Mouse (Mus musculus) myocyte (in vitro differentiated cells): ENCODE measurements around the gene Ttc36. TPM values are rescaled to one million over a fixed set of nuclear protein-coding genes. Genes with fewer than 3 reads are reported as not detected.

ENCODE experiments used
- H3K27me3 ChIP-seq: one replicate; pipeline ENCODE4 v1.6.1; 2011; ENCODE audit not compliant: control insufficient read depth, insufficient read depth, insufficient read length
- H3K36me3 ChIP-seq: one replicate; pipeline ENCODE4 v1.6.1; 2011; ENCODE audit not compliant: control insufficient read depth, insufficient read depth
- H3K4me2 ChIP-seq: one replicate; pipeline ENCODE4 v1.6.1; 2011; ENCODE audit warnings: low read depth, control low read depth
- H3K4me3 ChIP-seq: one replicate; pipeline ENCODE4 v1.5.1; 2011; ENCODE audit warnings: mild to moderate bottlenecking, control low read depth, moderate library complexity
- H3K79me2 ChIP-seq: one replicate; pipeline ENCODE4 v1.6.1; 2011; ENCODE audit not compliant: control insufficient read depth, insufficient read depth
- H3ac ChIP-seq: one replicate; pipeline ENCODE4 v1.6.1; 2011; ENCODE audit not compliant: control insufficient read depth, insufficient read length
- CEBPB ChIP-seq: IDR thresholded peaks from 2 replicates; pipeline ENCODE4 v1.6.1; 2011; ENCODE audit warnings: mild to moderate bottlenecking, moderate library complexity; ENCODE audit not compliant: poor library complexity, insufficient read depth, severe bottlenecking
- E2F4 ChIP-seq: IDR thresholded peaks from one replicate; pipeline ENCODE4 v1.6.1; 2011; ENCODE audit warnings: mild to moderate bottlenecking, control low read depth, moderate library complexity; ENCODE audit not compliant: insufficient read depth
- MAX ChIP-seq: IDR thresholded peaks from one replicate; pipeline ENCODE4 v1.6.1; 2011; ENCODE audit warnings: low read depth, mild to moderate bottlenecking, control low read depth
- MYOD1 ChIP-seq, 3 experiments: IDR thresholded peaks; one replicate each; pipeline ENCODE4 v1.6.1; 2011; ENCODE audit warnings: control low read depth in 2 of 3, low read depth in 2 of 3, mild to moderate bottlenecking in 2 of 3, moderate library complexity in 1 of 3; ENCODE audit not compliant: insufficient read length in 2 of 3, control insufficient read depth in 1 of 3
- MYOG ChIP-seq, 3 experiments: IDR thresholded peaks; one replicate each; pipeline ENCODE4 v1.6.1; 2011; ENCODE audit warnings: control low read depth in 2 of 3, low read depth in 2 of 3, mild to moderate bottlenecking in 2 of 3; ENCODE audit not compliant: insufficient read length in 2 of 3, control insufficient read depth in 1 of 3, insufficient read depth in 1 of 3
- POLR2A ChIP-seq: IDR thresholded peaks from one replicate; pipeline ENCODE4 v1.6.1; 2011; ENCODE audit warnings: low read depth, mild to moderate bottlenecking, control low read depth, moderate library complexity; ENCODE audit not compliant: insufficient read length
- POLR2AphosphoS2 ChIP-seq: IDR thresholded peaks from one replicate; pipeline ENCODE4 v1.6.1; 2011; ENCODE audit warnings: low read depth, control low read depth; ENCODE audit not compliant: insufficient read length
- REST ChIP-seq: IDR thresholded peaks from one replicate; pipeline ENCODE4 v1.6.1; 2011; ENCODE audit warnings: mild to moderate bottlenecking, control low read depth, moderate library complexity; ENCODE audit not compliant: insufficient read depth, insufficient read length
- SRF ChIP-seq: IDR thresholded peaks from one replicate; pipeline ENCODE4 v1.6.1; 2011; ENCODE audit warnings: low read depth; ENCODE audit not compliant: control insufficient read depth, insufficient read length
- TCF12 ChIP-seq: IDR thresholded peaks from one replicate; pipeline ENCODE4 v1.6.1; 2011; ENCODE audit warnings: mild to moderate bottlenecking, control low read depth; ENCODE audit not compliant: poor library complexity, insufficient read depth, severe bottlenecking
- TCF3 ChIP-seq: IDR thresholded peaks from one replicate; pipeline ENCODE4 v1.6.1; 2011; ENCODE audit warnings: low read depth, control low read depth; ENCODE audit not compliant: insufficient read length
- USF1 ChIP-seq: IDR thresholded peaks from one replicate; pipeline ENCODE4 v1.6.1; 2011; ENCODE audit warnings: low read depth, mild to moderate bottlenecking, control low read depth, moderate library complexity
- polyA plus RNA-seq: library from polyadenylated mRNA; unstranded; fragments of >200 nt; fragmentation: generic; extraction: Trizol; gene quantifications from one replicate; pipeline ENCODE4 v1.2.1, GENCODE M21; 2012; ENCODE audit warnings: missing spikeins

The Ttc36 gene
- polyA plus RNA-seq, 1 experiment: 0.12 TPM

DNA sequence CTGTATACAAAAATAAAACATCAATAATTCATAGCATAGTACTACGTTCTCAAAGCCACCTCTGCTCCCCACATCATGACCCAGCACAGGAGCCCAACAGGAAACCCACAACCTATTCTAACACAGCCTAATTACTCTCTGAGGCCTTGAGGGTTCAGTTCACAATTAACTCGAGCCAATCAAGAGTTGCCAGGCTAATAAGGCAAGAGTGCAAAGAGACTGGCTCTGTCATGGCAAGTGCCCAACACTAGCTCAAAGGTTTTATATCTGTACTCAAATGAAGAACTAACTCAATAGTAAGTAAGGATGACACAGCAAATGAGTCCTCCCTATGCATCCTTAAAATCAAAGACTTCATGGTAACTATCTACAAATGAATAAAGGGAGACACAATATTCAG is 27.6 kb upstream of the Ttc36 start:
- TF ChIP-seq REST (no peak), MYOD1 (IDR thresholded peaks at IDR 0.05; ENCODE audit: control insufficient read depth in 1 of 3, insufficient read length in 2 of 3, low read depth in 2 of 3) (no peak), SRF (no peak), TCF12 (no peak), E2F4 (no peak)
- no peaks in the 10 kb centered on the region for H3K79me2 ChIP-seq
- H3K4me3 ChIP-seq: no peak overlapping the region
- H3K4me2 ChIP-seq: no peak overlapping the region
- H3K36me3 ChIP-seq: peaks cover 65% of the 10 kb centered on the region
- no peaks in the 10 kb centered on the region for H3K27me3 ChIP-seq
- no peak overlapping the region for H3ac ChIP-seq

DNA sequence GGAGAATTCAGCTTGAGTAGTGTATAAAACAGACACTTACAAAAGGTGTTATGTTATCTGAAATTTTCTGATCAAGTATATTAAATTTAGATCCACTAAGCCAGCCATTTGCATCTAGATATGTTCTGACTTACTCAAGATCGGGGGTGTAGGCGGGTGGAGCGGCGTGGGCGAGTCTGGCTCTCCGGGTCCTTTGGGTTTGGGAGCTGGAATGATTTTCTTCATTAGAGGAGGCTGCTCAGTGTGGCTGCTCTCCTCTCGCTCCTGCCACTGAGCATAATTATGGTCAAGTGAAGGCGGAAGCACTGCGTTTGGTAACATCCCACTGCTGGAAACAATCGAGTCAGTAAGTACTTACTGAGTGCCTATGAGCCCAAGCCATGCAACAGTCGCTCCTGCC is 26.1 kb upstream of the Ttc36 start:
- no peaks in the 10 kb centered on the region for H3K27me3 ChIP-seq
- no peak for TF ChIP-seq TCF12

DNA sequence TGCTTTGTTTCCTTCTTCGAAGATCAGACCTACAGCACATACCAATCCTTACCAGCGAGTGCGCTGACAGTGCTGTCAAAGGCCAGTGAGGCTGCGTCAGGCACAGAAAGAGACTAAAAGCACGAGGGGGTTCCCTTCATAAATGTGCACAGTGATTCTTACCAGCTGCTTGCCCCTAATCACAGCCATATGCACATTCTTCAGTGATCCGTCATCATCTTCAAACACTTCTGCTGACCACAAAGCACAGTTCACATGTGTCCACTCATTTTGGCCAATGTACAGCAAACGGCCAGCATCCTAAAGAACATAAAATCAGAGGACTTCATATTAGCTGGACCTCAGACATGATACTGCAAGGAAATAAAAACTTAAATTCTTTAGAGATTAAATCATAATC is 23.8 kb upstream of the Ttc36 start:
- TF ChIP-seq MYOD1 (IDR thresholded peaks at IDR 0.05; ENCODE audit: control insufficient read depth in 1 of 3, insufficient read length in 2 of 3, low read depth in 2 of 3) (peak in 1 of 3 experiments; percentile 22), E2F4 (no peak)
- Histone ChIP-seq H3K4me3 (no peak overlapping the region), H3K4me2 (no peak overlapping the region), H3K79me2 (no peaks in the 10 kb centered on the region), H3K27me3 (no peaks in the 10 kb centered on the region), H3ac (no peak overlapping the region), H3K36me3 (peaks cover 73% of the 10 kb centered on the region)

More for the DNA sequence above, 26.1 kb upstream of the Ttc36 start:
- Histone ChIP-seq H3ac (no peak overlapping the region), H3K79me2 (no peaks in the 10 kb centered on the region), H3K4me2 (no peak overlapping the region), H3K36me3 (peaks cover 74% of the 10 kb centered on the region), H3K4me3 (no peak overlapping the region)

DNA sequence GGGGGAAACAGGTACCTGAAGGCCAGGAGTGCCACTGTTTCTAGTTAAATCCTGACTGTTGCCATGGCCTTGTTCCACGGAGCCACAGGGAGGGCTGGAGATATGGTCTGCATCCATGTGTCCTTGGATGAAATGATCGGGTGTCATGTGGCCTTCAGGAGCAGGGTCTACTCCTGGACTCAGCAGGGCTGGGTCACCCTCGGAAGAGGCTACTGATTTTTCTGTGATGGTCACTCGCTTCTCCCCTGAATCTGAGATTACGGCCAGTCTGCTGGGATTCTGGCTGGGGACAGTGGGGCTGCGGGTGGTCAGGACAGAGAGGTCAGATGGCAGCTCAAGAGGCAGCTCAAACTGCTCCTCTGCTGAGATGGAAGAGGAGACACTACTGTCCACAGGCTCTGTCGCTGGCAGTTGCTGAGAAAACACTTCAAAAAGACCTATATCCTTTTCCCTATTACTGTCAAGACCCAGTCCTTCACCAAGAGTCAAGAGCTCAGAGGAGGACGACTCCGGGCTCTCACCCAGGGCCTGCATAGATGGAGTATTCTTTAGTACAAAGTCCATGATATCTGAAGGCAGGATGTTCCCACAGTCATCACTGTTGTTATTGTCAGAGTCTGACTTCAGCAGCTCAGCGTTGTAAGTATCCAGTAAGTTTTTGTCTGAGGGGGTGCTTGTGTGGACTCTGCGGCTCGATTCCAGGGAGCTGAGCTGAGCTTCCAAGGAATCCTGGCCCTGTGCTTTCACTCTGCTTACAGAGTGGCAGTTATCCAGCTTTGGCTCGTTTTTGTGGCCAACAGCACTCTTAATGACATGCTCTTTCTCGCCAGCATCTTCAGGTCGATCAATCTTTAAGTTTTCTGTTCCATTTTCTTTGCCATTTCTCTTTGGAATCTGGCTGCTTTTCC is 17.3 kb upstream of the Ttc36 start:
- no peak overlapping the region for H3ac ChIP-seq
- H3K27me3 ChIP-seq: no peaks in the 10 kb centered on the region
- no peak overlapping the region for H3K4me2 ChIP-seq
- no peak for TF ChIP-seq E2F4
- no peak for TF ChIP-seq POLR2AphosphoS2
- no peak for TF ChIP-seq MYOG (IDR thresholded peaks at IDR 0.05; ENCODE audit: control insufficient read depth in 1 of 3, insufficient read depth in 1 of 3, insufficient read length in 2 of 3, low read depth in 2 of 3)
- no peak for TF ChIP-seq MYOD1 (IDR thresholded peaks at IDR 0.05; ENCODE audit: control insufficient read depth in 1 of 3, insufficient read length in 2 of 3, low read depth in 2 of 3)
- TF ChIP-seq REST: no peak
- TF ChIP-seq CEBPB: no peak
- TF ChIP-seq POLR2A: no peak
- TF ChIP-seq TCF12: no peak
- TF ChIP-seq SRF: no peak
- TF ChIP-seq USF1: no peak
- TF ChIP-seq MAX: no peak
- no peak for TF ChIP-seq TCF3
- H3K4me3 ChIP-seq: no peak overlapping the region
- peaks cover 56% of the 10 kb centered on the region for H3K36me3 ChIP-seq
- H3K79me2 ChIP-seq: no peaks in the 10 kb centered on the region

DNA sequence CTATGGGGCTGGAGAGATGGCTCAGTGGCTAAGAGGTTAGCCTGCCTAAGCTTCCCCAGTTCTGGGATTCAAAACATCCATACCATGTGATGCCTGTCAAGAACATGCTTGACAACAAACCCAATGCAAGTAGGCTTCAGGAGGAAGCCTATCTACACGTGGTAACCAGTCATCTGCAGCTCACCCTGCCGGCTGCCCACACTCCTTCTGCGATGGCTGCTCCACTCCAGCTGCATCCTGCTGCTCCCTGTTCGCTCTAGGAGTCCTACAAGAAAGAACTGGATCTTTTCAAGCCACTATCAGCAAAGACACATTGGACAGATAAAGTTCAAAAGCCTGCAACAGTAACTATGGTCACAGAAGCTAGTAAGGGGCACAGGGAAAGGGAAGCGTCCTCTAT is 14.7 kb upstream of the Ttc36 start:
- Histone ChIP-seq H3ac (no peak overlapping the region), H3K4me3 (no peak overlapping the region)

More for the DNA sequence above, 14.7 kb upstream of the Ttc36 start:
- TF ChIP-seq POLR2AphosphoS2 (no peak), TCF12 (no peak), POLR2A (no peak), CEBPB (no peak), MYOG (IDR thresholded peaks at IDR 0.05; ENCODE audit: control insufficient read depth in 1 of 3, insufficient read depth in 1 of 3, insufficient read length in 2 of 3, low read depth in 2 of 3) (no peak), REST (no peak), MAX (no peak), MYOD1 (IDR thresholded peaks at IDR 0.05; ENCODE audit: control insufficient read depth in 1 of 3, insufficient read length in 2 of 3, low read depth in 2 of 3) (no peak), TCF3 (no peak), SRF (no peak), E2F4 (no peak), USF1 (no peak)
- Histone ChIP-seq H3K36me3 (peaks cover 55% of the 10 kb centered on the region), H3K27me3 (no peaks in the 10 kb centered on the region), H3K4me2 (no peak overlapping the region), H3K79me2 (no peaks in the 10 kb centered on the region)
